Mouse (Mus musculus) NIH3T3 (cell line): ENCODE data around the gene Acvrl1.

Source experiments
- DNase-seq: peaks from one replicate; pipeline ENCODE4 v3.0.0-alpha.2; 2012; ENCODE audit warnings: low read depth

Acvrl1 gene

GRCm38 (mm10) chr15:101192260-101192640 lies 63.9 kb downstream of the Acvrl1 start:
- DNase-seq, result no peak

GRCm38 (mm10) chr15:101192651-101193050 lies 64.3 kb downstream of the Acvrl1 start:
- DNase-seq, result no peak

GRCm38 (mm10) chr15:101193971-101194370 lies 65.6 kb downstream of the Acvrl1 start:
- DNase-seq, result no peak
